Mouse (Mus musculus) testis, adult 2 months (tissue): ENCODE measurements at regions not wholly inside any gene's neighbourhood (a gene's known extent, or its start where the extent isn't known, plus 50 kb on each side); places are given as distances from the start of the nearest gene placed in this dataset.

Experiments
- H3K27ac ChIP-seq: fragments of 200-500 bp; 2 replicates; pipeline ENCODE4 v1.5.1; 2012; ENCODE audit warnings: low read depth, low read length; ENCODE audit not compliant: control insufficient read depth, insufficient read depth
- H3K27me3 ChIP-seq: fragments of 200-500 bp; 2 replicates; pipeline ENCODE4 v1.6.1; 2012; ENCODE audit warnings: mild to moderate bottlenecking, low read length, moderate library complexity; ENCODE audit not compliant: control insufficient read depth, insufficient read depth
- H3K36me3 ChIP-seq: fragments of 200-500 bp; 2 replicates; pipeline ENCODE4 v1.6.1; 2012; ENCODE audit warnings: mild to moderate bottlenecking, low read length; ENCODE audit not compliant: control insufficient read depth, insufficient read depth
- H3K4me1 ChIP-seq: fragments of 200-500 bp; 2 replicates; pipeline ENCODE4 v1.6.1; 2012; ENCODE audit warnings: low read length; ENCODE audit not compliant: control insufficient read depth, insufficient read depth
- H3K4me3 ChIP-seq: fragments of 200-500 bp; 2 replicates; pipeline ENCODE4 v1.5.1; 2012; ENCODE audit warnings: low read depth, mild to moderate bottlenecking, low read length, moderate library complexity, mixed read lengths; ENCODE audit not compliant: control insufficient read depth
- CTCF ChIP-seq: fragments of 200-500 bp; IDR thresholded peaks from 2 replicates; pipeline ENCODE4 v1.5.1; 2012; ENCODE audit warnings: low read depth, mild to moderate bottlenecking, inconsistent platforms, low read length, moderate library complexity; ENCODE audit not compliant: control insufficient read depth, insufficient read depth, insufficient replicate concordance
- POLR2A ChIP-seq: fragments of 200-500 bp; IDR thresholded peaks from 2 replicates; pipeline ENCODE4 v1.6.1; 2012; ENCODE audit warnings: low read depth, mild to moderate bottlenecking, inconsistent platforms, low read length, moderate library complexity; ENCODE audit not compliant: control insufficient read depth

- Histone ChIP-seq H3K27ac (no peak overlapping the region), H3K4me1 (no peaks in the 10 kb centered on the region), H3K36me3 (no peaks in the 10 kb centered on the region), H3K27me3 (no peaks in the 10 kb centered on the region), H3K4me3 (no peak overlapping the region)
- TF ChIP-seq POLR2A (no peak), CTCF (no peak)
These were observed 118.0 kb downstream of the Sec61b start for GRCm38 (mm10) chr4:47592271-47592986.

- Histone ChIP-seq H3K27ac (no peak overlapping the region), H3K27me3 (no peaks in the 10 kb centered on the region), H3K4me3 (no peak overlapping the region), H3K4me1 (no peaks in the 10 kb centered on the region), H3K36me3 (no peaks in the 10 kb centered on the region)
- TF ChIP-seq CTCF (no peak), POLR2A (no peak)
These were observed 118.7 kb downstream of the Sec61b start for GRCm38 (mm10) chr4:47593155-47593554.

- Histone ChIP-seq H3K4me1 (no peaks in the 10 kb centered on the region), H3K27ac (no peak overlapping the region), H3K36me3 (no peaks in the 10 kb centered on the region), H3K4me3 (no peak overlapping the region), H3K27me3 (no peaks in the 10 kb centered on the region)
- TF ChIP-seq CTCF (no peak), POLR2A (no peak)
These were observed 119.7 kb downstream of the Sec61b start for GRCm38 (mm10) chr4:47594171-47594570.

- Histone ChIP-seq H3K27ac (no peak overlapping the region), H3K27me3 (no peaks in the 10 kb centered on the region), H3K4me3 (no peak overlapping the region), H3K36me3 (no peaks in the 10 kb centered on the region), H3K4me1 (no peaks in the 10 kb centered on the region)
- TF ChIP-seq POLR2A (no peak), CTCF (no peak)
These were observed 121.4 kb downstream of the Sec61b start for GRCm38 (mm10) chr4:47595841-47596240.

GRCm38 (mm10) chr4:47597586-47597985 is 123.1 kb downstream of the Sec61b start:
- TF ChIP-seq POLR2A = no peak
- TF ChIP-seq CTCF = no peak
- Histone ChIP-seq H3K4me3 (no peak overlapping the region), H3K27ac (no peak overlapping the region), H3K27me3 (no peaks in the 10 kb centered on the region), H3K4me1 (no peaks in the 10 kb centered on the region), H3K36me3 (no peaks in the 10 kb centered on the region)

GRCm38 (mm10) chr4:47598216-47598615 is 123.8 kb downstream of the Sec61b start:
- no peaks in the 10 kb centered on the region for H3K27me3 ChIP-seq
- H3K4me1 ChIP-seq = no peaks in the 10 kb centered on the region
- H3K27ac ChIP-seq = no peak overlapping the region
- no peak for TF ChIP-seq POLR2A
- no peak for TF ChIP-seq CTCF
- no peaks in the 10 kb centered on the region for H3K36me3 ChIP-seq
- H3K4me3 ChIP-seq = no peak overlapping the region

GRCm38 (mm10) chr4:47601301-47602070 is 127.0 kb downstream of the Sec61b start:
- Histone ChIP-seq H3K4me3 (no peak overlapping the region), H3K4me1 (peaks cover 3% of the 10 kb centered on the region; the same call in 1 of the 2 replicates), H3K27ac (no peak overlapping the region), H3K36me3 (no peaks in the 10 kb centered on the region), H3K27me3 (no peaks in the 10 kb centered on the region)
- TF ChIP-seq CTCF (no peak), POLR2A (no peak)
